In the genomic region with DNA sequence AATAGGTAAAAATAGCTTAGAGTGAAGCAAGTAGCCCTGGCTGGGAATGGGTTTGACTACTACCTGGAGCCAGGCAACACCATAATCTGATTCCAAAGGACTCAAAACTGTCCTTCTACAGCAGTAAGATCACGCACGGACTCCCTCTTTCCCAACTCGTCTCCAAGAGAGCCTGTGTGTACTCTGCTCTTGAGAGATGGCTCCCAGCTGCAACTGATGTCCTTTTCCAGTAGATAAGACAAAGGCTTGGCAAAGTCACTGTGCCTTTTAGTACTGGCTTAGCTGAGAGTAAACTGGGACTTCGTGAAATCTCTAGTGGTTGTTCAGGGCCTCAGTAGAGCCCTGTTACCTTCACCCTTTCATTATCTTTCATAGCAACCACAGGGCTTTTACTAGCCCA, we compare ENCODE assay signal across 10 mouse cellular contexts. TPM values are rescaled to one million over a fixed set of nuclear protein-coding genes. Genes with fewer than 3 reads are reported as not detected.
DNase-seq lines count a peak whose midpoint lies in the region; ATAC-seq and TF ChIP-seq lines count a peak whose summit lies in the region.
"Had no signal": no experiment of that assay in that cellular context is flagged by ENCODE, and none has a peak within 500 bp of the region (broad histone marks: within the 10 kb centered on the region; RNA-seq: fewer than 3 reads in every experiment).

No protein-coding gene starts in this region.

- peak; percentile 43; the same call in 1 of the 2 replicates for ATAC-seq in lung, embryonic 15.5 days (ENCODE audit: borderline replicate concordance, extremely low read depth, low FRiP score, low TSS enrichment)
- ATAC-seq in forebrain, embryonic 14.5 days = no peak

- no peaks in the 10 kb centered on the region for H3K9me3 ChIP-seq in lung, embryonic 15.5 days
- no peaks in the 10 kb centered on the region for H3K9me3 ChIP-seq in forebrain, embryonic 14.5 days (replicated peaks; ENCODE audit: control insufficient read depth, low read length)

- peaks cover 4% of the 10 kb centered on the region for H3K79me2 ChIP-seq in heart, adult 2 months (replicated peaks; ENCODE audit: control insufficient read depth, insufficient read depth, low read length)

- H3K27ac ChIP-seq in heart, adult 2 months = peak overlapping the region; percentile 72
- peak overlapping the region; percentile 31; the same call in 1 of the 2 replicates for H3K27ac ChIP-seq in lung, embryonic 15.5 days
- peak overlapping the region; percentile 81; the same call in 1 of the 2 replicates for H3K27ac ChIP-seq in forebrain, embryonic 14.5 days (ENCODE audit: low read depth, low read length)
- H3K27ac ChIP-seq in olfactory bulb, adult 2 months (ENCODE audit: insufficient read depth, low read depth, low read length) = peak overlapping the region; percentile 40

- no peak overlapping the region for H3K4me2 ChIP-seq in lung, embryonic 15.5 days
- no peak overlapping the region for H3K4me2 ChIP-seq in forebrain, embryonic 14.5 days (ENCODE audit: low read length)

- intact Hi-C loops in heart, adult 2 months (cut with DNase I) = loop anchor here (2.0 kb wide), 1 partner anchor 37 kb away; no protein-coding TSS in a partner anchor

- peak; percentile 40 to 60 for DNase-seq in heart, adult 2 months
- no peak for DNase-seq in heart, postnatal 4 days
- no peak for DNase-seq in lung, postnatal 25 days (ENCODE audit: low spot score)
- no peak for DNase-seq in forebrain, embryonic 14.5 days (ENCODE audit: low spot score)
- no peak for DNase-seq in urinary bladder, postnatal 25 days (ENCODE audit: low spot score)
- DNase-seq in adrenal gland, postnatal 25 days = no peak
- DNase-seq: cerebellum, postnatal 25 days; kidney, postnatal 25 days had no signal

- TF ChIP-seq POLR2A in heart, adult 2 months (IDR thresholded peaks at IDR 0.05; ENCODE audit: insufficient read depth, low read depth, low read length) = no peak
- no peak for TF ChIP-seq POLR2A in olfactory bulb, adult 2 months (IDR thresholded peaks at IDR 0.05; ENCODE audit: insufficient read depth, low read depth, low read length)

- no peaks in the 10 kb centered on the region for H3K27me3 ChIP-seq in heart, adult 2 months (ENCODE audit: control insufficient read depth, insufficient read depth, low read length)
- no peaks in the 10 kb centered on the region for H3K27me3 ChIP-seq in lung, embryonic 15.5 days
- H3K27me3 ChIP-seq in forebrain, embryonic 14.5 days (replicated peaks; ENCODE audit: control insufficient read depth, insufficient read depth, low read length) = no peaks in the 10 kb centered on the region

- 53% methylated on average over 4 of the region's 4 CpGs for WGBS in heart, adult 2 months
- 25% methylated on average over 4 of the region's 4 CpGs for WGBS in lung, embryonic 15.5 days
- WGBS in forebrain, embryonic 14.5 days = 35% methylated on average over 4 of the region's 4 CpGs
- WGBS in olfactory bulb, adult 2 months = 25% methylated on average over 4 of the region's 4 CpGs

- no peak overlapping the region for H3K9ac ChIP-seq in heart, adult 2 months (ENCODE audit: low read depth, low read length)
- no peak overlapping the region for H3K9ac ChIP-seq in lung, embryonic 15.5 days
- no peak overlapping the region for H3K9ac ChIP-seq in forebrain, embryonic 14.5 days (ENCODE audit: low read length)

- peaks cover 21% of the 10 kb centered on the region for H3K36me3 ChIP-seq in heart, adult 2 months (ENCODE audit: control insufficient read depth, insufficient read depth, low read length)
- H3K36me3 ChIP-seq in lung, embryonic 15.5 days = peaks cover 11% of the 10 kb centered on the region; the same call in 1 of the 2 replicates
- H3K36me3 ChIP-seq in forebrain, embryonic 14.5 days (ENCODE audit: control insufficient read depth, insufficient read depth, low read length) = peaks cover 6% of the 10 kb centered on the region

- H3K4me1 ChIP-seq in heart, adult 2 months (ENCODE audit: control insufficient read depth, insufficient read depth, low read length) = peaks cover 21% of the 10 kb centered on the region
- H3K4me1 ChIP-seq in lung, embryonic 15.5 days = peaks cover 58% of the 10 kb centered on the region
- peaks cover 47% of the 10 kb centered on the region for H3K4me1 ChIP-seq in forebrain, embryonic 14.5 days (ENCODE audit: control insufficient read depth, insufficient read depth, low read length)
- H3K4me1 ChIP-seq in olfactory bulb, adult 2 months (ENCODE audit: control insufficient read depth, insufficient read depth, low read length) = peaks cover 27% of the 10 kb centered on the region

- TF ChIP-seq EP300 in heart, adult 2 months (IDR thresholded peaks at IDR 0.05; ENCODE audit: insufficient read depth, low read depth, low read length) = no peak

- H3K4me3 ChIP-seq in heart, adult 2 months = no peak overlapping the region
- no peak overlapping the region for H3K4me3 ChIP-seq in lung, embryonic 15.5 days
- H3K4me3 ChIP-seq in forebrain, embryonic 14.5 days (ENCODE audit: low read depth, low read length) = no peak overlapping the region
- H3K4me3 ChIP-seq in olfactory bulb, adult 2 months (ENCODE audit: insufficient read depth, low read depth, low read length) = no peak overlapping the region

- TF ChIP-seq CTCF in heart, adult 2 months (IDR thresholded peaks at IDR 0.05) = no peak
- TF ChIP-seq CTCF in olfactory bulb, adult 2 months (IDR thresholded peaks at IDR 0.05; ENCODE audit: insufficient read depth, low read depth, low read length) = no peak

RNA-seq across cellular contexts. Expression of a gene that starts 38.6 kb away (rescaled TPM):
- total RNA-seq in heart, adult 2 months (2021) = 10 to 100 TPM; 52.8 to 54.7 TPM
- polyA plus RNA-seq in heart, adult 2 months (2012; rRNA removed) = 33.1 and 47.6 TPM in 2 replicates
- 100 to 1,000 TPM in 1 of 2 experiments, 10 to 100 TPM in 1; 90.6 to 101 TPM for total RNA-seq in heart, postnatal 4 days (2021)
- polyA plus RNA-seq in lung, embryonic 15.5 days (2015; fragmentation: Nextera tagmentation; extraction: Ambion mirVana) = 37.5 and 40.6 TPM in 2 replicates
- 66.7 and 76.8 TPM in 2 replicates for polyA plus RNA-seq in forebrain, embryonic 14.5 days (2014; fragmentation: Nextera tagmentation; extraction: Ambion mirVana)
- polyA plus RNA-seq in olfactory bulb, adult 2 months (2012; ENCODE audit: insufficient read depth, insufficient read length, low replicate concordance, missing spikeins) = 133 and 332 TPM in 2 replicates
- total RNA-seq in adrenal gland, postnatal 25 days (2021) = 194 and 198 TPM in 2 replicates

Comparison
In these comparisons a context has a peak if more than half of its experiments do, and no peak if none do; other contexts are left out.
1. DNase-seq: peak in heart, adult 2 months (2 of 2); none in heart, postnatal 4 days (single experiment), lung, postnatal 25 days (single experiment), forebrain, embryonic 14.5 days (single experiment), urinary bladder, postnatal 25 days (single experiment) and adrenal gland, postnatal 25 days (single experiment).
2. H3K27ac ChIP-seq: peak in every context shown above with its lines; median percentile 81 in forebrain, embryonic 14.5 days; 72 in heart, adult 2 months; 40 in olfactory bulb, adult 2 months; 31 in lung, embryonic 15.5 days.